Mouse (Mus musculus): Measurements from ENCODE around the gene Gstm3. TPM values are rescaled to one million over a fixed set of nuclear protein-coding genes. Genes with fewer than 3 reads are reported as not detected.
"Not testable (repeated sequence)": the region's sequence is repeated elsewhere in the genome, so short reads cannot be mapped to it uniquely, and the experiment has no call there.

Gstm3 gene
- polyA plus RNA-seq, 1 experiment: not detected

- Histone ChIP-seq H3K36me3 (ENCODE audit: control insufficient read depth, insufficient read depth) (no peaks in the 10 kb centered on the region), H3K4me3 (ENCODE audit: insufficient read depth, poor library complexity, severe bottlenecking) (no peak overlapping the region), H3K79me3 (ENCODE audit: low read depth) (no peaks in the 10 kb centered on the region), H3K79me2 (ENCODE audit: control insufficient read depth, insufficient read depth) (no peaks in the 10 kb centered on the region), H3K27me3 (ENCODE audit: control insufficient read depth, insufficient read depth, insufficient read length) (peaks cover 3% of the 10 kb centered on the region), H3ac (ENCODE audit: control insufficient read depth, insufficient read length, low read depth) (no peak overlapping the region)
- TF ChIP-seq CEBPB (IDR thresholded peaks at IDR 0.05; ENCODE audit: low read depth) (no peak), MYOD1 (IDR thresholded peaks at IDR 0.05; ENCODE audit: control insufficient read depth, insufficient read length, low read depth) (no peak)
Observed at GRCm38 (mm10) chr3:107998591-107998990, 29.5 kb upstream of the Gstm3 start.

- Histone ChIP-seq H3ac (ENCODE audit: control insufficient read depth, insufficient read length, low read depth) (no peak overlapping the region), H3K36me3 (ENCODE audit: control insufficient read depth, insufficient read depth) (no peaks in the 10 kb centered on the region), H3K27me3 (ENCODE audit: control insufficient read depth, insufficient read depth, insufficient read length) (no peaks in the 10 kb centered on the region), H3K4me3 (ENCODE audit: insufficient read depth, poor library complexity, severe bottlenecking) (no peak overlapping the region), H3K79me2 (ENCODE audit: control insufficient read depth, insufficient read depth) (no peaks in the 10 kb centered on the region), H3K79me3 (ENCODE audit: low read depth) (no peaks in the 10 kb centered on the region)
- TF ChIP-seq MYOG (IDR thresholded peaks at IDR 0.05; ENCODE audit: control insufficient read depth, extremely low read depth, insufficient read length) (no peak), MYOD1 (IDR thresholded peaks at IDR 0.05; ENCODE audit: control insufficient read depth, insufficient read length, low read depth) (no peak), FOSL1 (IDR thresholded peaks at IDR 0.05; ENCODE audit: insufficient read depth, low read length, poor library complexity, severe bottlenecking) (no peak)
Observed at GRCm38 (mm10) chr3:107996576-107996975, 27.5 kb upstream of the Gstm3 start.

GRCm38 (mm10) chr3:107995974-107996373 is 26.9 kb upstream of the Gstm3 start:
- H3ac ChIP-seq (ENCODE audit: control insufficient read depth, insufficient read length, low read depth); H3K36me3 ChIP-seq (ENCODE audit: control insufficient read depth, insufficient read depth); H3K79me3 ChIP-seq (ENCODE audit: low read depth); H3K79me2 ChIP-seq (ENCODE audit: control insufficient read depth, insufficient read depth); H3K4me3 ChIP-seq (ENCODE audit: insufficient read depth, poor library complexity, severe bottlenecking); H3K27me3 ChIP-seq (ENCODE audit: control insufficient read depth, insufficient read depth, insufficient read length): not testable (repeated sequence)

GRCm38 (mm10) chr3:107986041-107986562 is 17.0 kb upstream of the Gstm3 start, which contains the start of gene Gstm2:
TSS of gene Gstm2 (minus strand) at chr3:107986453.
- no peaks in the 10 kb centered on the region for H3K79me2 ChIP-seq (ENCODE audit: control insufficient read depth, insufficient read depth)
- H3K27me3 ChIP-seq (ENCODE audit: control insufficient read depth, insufficient read depth, insufficient read length): peaks cover 16% of the 10 kb centered on the region
- no peak within 1 kb of the TSS for H3K4me3 ChIP-seq (ENCODE audit: insufficient read depth, poor library complexity, severe bottlenecking)
- H3K79me3 ChIP-seq (ENCODE audit: low read depth): no peaks in the 10 kb centered on the region
- no peak within 1 kb of the TSS for H3ac ChIP-seq (ENCODE audit: control insufficient read depth, insufficient read length, low read depth)
- TF ChIP-seq CTCF (IDR thresholded peaks at IDR 0.05; ENCODE audit: control insufficient read depth, insufficient read depth, insufficient read length): no peak
- TF ChIP-seq CEBPB (IDR thresholded peaks at IDR 0.05; ENCODE audit: low read depth): peak; percentile 9
- no peaks in the 10 kb centered on the region for H3K36me3 ChIP-seq (ENCODE audit: control insufficient read depth, insufficient read depth)

- not testable (repeated sequence) for H3K79me3 ChIP-seq (ENCODE audit: low read depth); H3ac ChIP-seq (ENCODE audit: control insufficient read depth, insufficient read length, low read depth); H3K4me3 ChIP-seq (ENCODE audit: insufficient read depth, poor library complexity, severe bottlenecking); H3K79me2 ChIP-seq (ENCODE audit: control insufficient read depth, insufficient read depth); H3K36me3 ChIP-seq (ENCODE audit: control insufficient read depth, insufficient read depth)
- H3K27me3 ChIP-seq (ENCODE audit: control insufficient read depth, insufficient read depth, insufficient read length): peaks cover 20% of the 10 kb centered on the region
Observed at GRCm38 (mm10) chr3:107985141-107985540, 16.1 kb upstream of the Gstm3 start.

- no peak overlapping the region for H3ac ChIP-seq (ENCODE audit: control insufficient read depth, insufficient read length, low read depth)
- H3K36me3 ChIP-seq (ENCODE audit: control insufficient read depth, insufficient read depth): no peaks in the 10 kb centered on the region
- no peak overlapping the region for H3K4me3 ChIP-seq (ENCODE audit: insufficient read depth, poor library complexity, severe bottlenecking)
- H3K79me2 ChIP-seq (ENCODE audit: control insufficient read depth, insufficient read depth): no peaks in the 10 kb centered on the region
- no peaks in the 10 kb centered on the region for H3K79me3 ChIP-seq (ENCODE audit: low read depth)
- TF ChIP-seq MAX (IDR thresholded peaks at IDR 0.05): no peak
- TF ChIP-seq USF1 (IDR thresholded peaks at IDR 0.05; ENCODE audit: low read depth): no peak
- no peak for TF ChIP-seq MYOD1 (IDR thresholded peaks at IDR 0.05; ENCODE audit: control insufficient read depth, insufficient read length, low read depth)
- no peak for TF ChIP-seq CEBPB (IDR thresholded peaks at IDR 0.05; ENCODE audit: low read depth)
- TF ChIP-seq MYOG (IDR thresholded peaks at IDR 0.05; ENCODE audit: control insufficient read depth, extremely low read depth, insufficient read length): no peak
- H3K27me3 ChIP-seq (ENCODE audit: control insufficient read depth, insufficient read depth, insufficient read length): peaks cover 23% of the 10 kb centered on the region
Observed at GRCm38 (mm10) chr3:107984471-107984870, 15.4 kb upstream of the Gstm3 start.

- H3K79me2 ChIP-seq (ENCODE audit: control insufficient read depth, insufficient read depth): no peaks in the 10 kb centered on the region
- no peaks in the 10 kb centered on the region for H3K36me3 ChIP-seq (ENCODE audit: control insufficient read depth, insufficient read depth)
- no peak for TF ChIP-seq MAX (IDR thresholded peaks at IDR 0.05)
- TF ChIP-seq MYOG (IDR thresholded peaks at IDR 0.05; ENCODE audit: control insufficient read depth, extremely low read depth, insufficient read length): no peak
- peaks cover 25% of the 10 kb centered on the region for H3K27me3 ChIP-seq (ENCODE audit: control insufficient read depth, insufficient read depth, insufficient read length)
- no peaks in the 10 kb centered on the region for H3K79me3 ChIP-seq (ENCODE audit: low read depth)
- no peak overlapping the region for H3ac ChIP-seq (ENCODE audit: control insufficient read depth, insufficient read length, low read depth)
- no peak overlapping the region for H3K4me3 ChIP-seq (ENCODE audit: insufficient read depth, poor library complexity, severe bottlenecking)
Observed at GRCm38 (mm10) chr3:107983771-107984170, 14.7 kb upstream of the Gstm3 start.

All from C2C12 (cell line).